Mouse (Mus musculus) forebrain, embryonic 14.5 days (tissue): Measurements from ENCODE around the gene Chaf1a. TPM values are rescaled to one million over a fixed set of nuclear protein-coding genes. Genes with fewer than 3 reads are reported as not detected.
"Not testable (repeated sequence)": the region's sequence is repeated elsewhere in the genome, so short reads cannot be mapped to it uniquely, and the experiment has no call there.

Experiments used
- ATAC-seq: fragments of 200-750 bp; cut with Nextera tagmentation; 2 replicates; pipeline ENCODE4 v1.8.0; 2017; ENCODE audit warnings: mild to moderate bottlenecking, moderate library complexity
- DNase-seq: peaks from one replicate; pipeline ENCODE4 v3.0.0-alpha.2; 2015; ENCODE audit warnings: low spot score
- H3K27ac ChIP-seq: fragments of 300-500 bp; sonication (generic); 2 replicates; pipeline ENCODE4 v1.5.1; 2014; ENCODE audit warnings: low read depth, mild to moderate bottlenecking, control low read depth, low read length, moderate library complexity
- H3K27me3 ChIP-seq: fragments of 300-500 bp; sonication (generic); replicated peaks from 2 replicates; pipeline ENCODE4 v1.6.1; 2014; ENCODE audit warnings: low read length, control low read depth, mixed read lengths; ENCODE audit not compliant: control insufficient read depth, insufficient read depth
- H3K36me3 ChIP-seq: fragments of 300-500 bp; sonication (generic); 2 replicates; pipeline ENCODE4 v1.6.1; 2014; ENCODE audit warnings: low read length, control low read depth; ENCODE audit not compliant: control insufficient read depth, insufficient read depth
- H3K4me1 ChIP-seq: fragments of 300-500 bp; sonication (generic); 2 replicates; pipeline ENCODE4 v1.6.1; 2014; ENCODE audit warnings: antibody characterized with exemption, low read length, control low read depth; ENCODE audit not compliant: control insufficient read depth, insufficient read depth
- H3K4me2 ChIP-seq: fragments of 300-500 bp; sonication (generic); 2 replicates; pipeline ENCODE4 v1.6.1; 2014; ENCODE audit warnings: mild to moderate bottlenecking, control low read depth, low read length
- H3K4me3 ChIP-seq: fragments of 300-500 bp; sonication (generic); 2 replicates; pipeline ENCODE4 v1.5.1; 2014; ENCODE audit warnings: low read depth, low read length, control low read depth
- H3K9ac ChIP-seq: fragments of 300-500 bp; sonication (generic); 2 replicates; pipeline ENCODE4 v1.6.1; 2014; ENCODE audit warnings: mild to moderate bottlenecking, low read length, control low read depth, moderate library complexity
- H3K9me3 ChIP-seq: fragments of 300-500 bp; sonication (generic); replicated peaks from 2 replicates; pipeline ENCODE4 v1.6.1; 2016; ENCODE audit warnings: low read length, control low read depth, mixed read lengths; ENCODE audit not compliant: control insufficient read depth
- WGBS: fragments of 180-500 bp; shearing (Covaris S2); extraction: QIAGEN DNeasy Blood & Tissue Kit; methylation state at CpG from one replicate; pipeline ENCODE4 v1.1.7; 2014; 5-methylcytosine and 5-hydroxymethylcytosine counted together
- polyA plus RNA-seq: library from polyadenylated mRNA; unstranded; fragments of >200 nt; fragmentation: Nextera tagmentation; extraction: Ambion mirVana; gene quantifications from 2 replicates; pipeline ENCODE4 v1.2.1, GENCODE M21; 2014

The Chaf1a gene
- polyA plus RNA-seq, 1 experiment from 2014 or later = 6.9 TPM

DNA sequence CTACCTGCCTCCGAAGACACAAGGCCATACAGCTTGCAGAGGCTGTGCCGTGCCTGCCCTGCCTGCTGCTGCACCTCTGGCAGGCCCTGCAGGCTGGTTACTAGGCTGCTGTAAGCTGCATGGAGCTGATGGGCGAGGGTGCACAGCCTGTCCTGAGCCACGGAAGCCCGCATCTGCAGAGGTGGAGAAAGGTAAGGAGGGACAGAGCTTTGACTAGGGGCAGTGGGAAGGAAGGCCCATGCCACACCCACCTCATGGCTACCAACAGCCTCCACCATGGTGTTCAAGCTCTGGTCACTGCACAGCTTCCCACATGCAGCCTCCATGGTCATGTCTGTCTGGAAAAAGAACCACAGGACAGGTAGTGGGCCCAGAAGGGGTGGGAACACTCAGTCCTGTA, 61.9 kb downstream of the Chaf1a start:
- WGBS = 96% methylated on average over 5 of the region's 5 CpGs
- Histone ChIP-seq H3K4me1 (no peaks in the 10 kb centered on the region), H3K9ac (no peak overlapping the region), H3K9me3 (no peaks in the 10 kb centered on the region), H3K4me3 (no peak overlapping the region), H3K27ac (no peak overlapping the region), H3K4me2 (no peak overlapping the region), H3K36me3 (peaks cover 69% of the 10 kb centered on the region), H3K27me3 (no peaks in the 10 kb centered on the region)
- DNase-seq = no peak
- no peak for ATAC-seq

DNA sequence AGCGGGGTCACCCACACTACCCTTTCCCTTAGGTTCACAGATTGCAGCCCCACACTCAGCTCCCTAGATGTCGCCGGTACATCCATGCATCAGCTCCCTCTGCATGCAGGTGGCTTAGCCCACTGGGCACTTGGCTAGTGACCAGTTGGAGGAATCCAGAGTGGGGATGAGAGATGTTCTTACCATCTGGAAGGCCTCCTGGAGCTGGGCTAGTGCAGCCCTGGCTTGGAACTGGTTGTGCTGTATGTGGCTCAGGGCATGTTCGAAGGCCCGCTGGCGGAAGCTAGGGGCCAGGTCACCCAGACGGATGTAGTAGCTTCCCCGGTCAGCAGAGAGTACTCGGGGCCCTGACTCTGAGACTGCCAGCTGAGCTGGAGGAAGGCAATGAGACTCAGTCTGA, 62.7 kb downstream of the Chaf1a start:
- 89% methylated on average over 9 of the region's 9 CpGs for WGBS
- Histone ChIP-seq H3K9ac (no peak overlapping the region), H3K9me3 (no peaks in the 10 kb centered on the region), H3K4me2 (no peak overlapping the region), H3K36me3 (peaks cover 62% of the 10 kb centered on the region), H3K27me3 (no peaks in the 10 kb centered on the region), H3K27ac (no peak overlapping the region), H3K4me3 (no peak overlapping the region), H3K4me1 (no peaks in the 10 kb centered on the region)
- no peak for ATAC-seq
- no peak for DNase-seq

DNA sequence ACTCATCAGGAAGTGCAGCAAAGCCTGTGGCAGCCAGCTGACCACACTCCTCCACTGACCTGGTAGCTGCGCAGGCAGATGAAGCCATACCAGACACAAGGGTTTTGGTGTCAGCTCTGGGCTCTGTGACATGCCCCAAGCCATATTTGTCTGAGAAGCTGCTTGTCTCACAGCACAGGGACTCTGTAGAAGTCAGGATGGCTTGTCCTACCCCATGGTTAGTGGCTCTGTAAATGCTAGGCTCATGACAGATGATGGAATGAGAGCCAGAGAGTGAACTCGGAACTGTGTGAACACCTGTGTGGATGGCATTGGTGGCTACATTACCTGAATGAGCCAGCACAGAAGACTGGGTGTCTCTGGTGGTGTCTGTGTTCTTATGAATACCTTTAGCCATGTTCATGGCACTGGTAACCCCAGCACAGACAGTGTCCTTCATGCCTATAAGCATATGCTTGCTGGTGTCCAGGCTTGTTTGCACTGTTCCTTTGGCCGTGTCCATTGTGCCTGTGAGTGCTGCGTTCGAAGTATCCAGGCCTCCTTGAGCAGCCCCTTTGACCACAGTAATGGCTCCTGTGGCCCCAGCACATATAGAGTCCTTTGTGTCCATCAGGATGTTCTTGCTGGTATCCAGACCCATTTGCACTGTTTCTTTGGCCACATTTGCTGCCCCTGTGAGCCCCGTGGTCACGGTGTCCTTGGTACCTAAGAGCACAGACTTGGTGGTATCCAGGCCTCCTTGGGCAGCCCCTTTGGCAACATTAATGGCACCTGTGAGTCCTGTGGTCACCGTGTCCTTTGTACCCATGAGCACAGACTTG, 63.4 kb downstream of the Chaf1a start:
- peaks cover 54% of the 10 kb centered on the region for H3K36me3 ChIP-seq
- DNase-seq = no peak
- H3K27me3 ChIP-seq = no peaks in the 10 kb centered on the region
- no peak overlapping the region for H3K4me3 ChIP-seq
- ATAC-seq = no peak
- no peak overlapping the region for H3K27ac ChIP-seq
- 93% methylated on average over 8 of the region's 8 CpGs for WGBS
- no peak overlapping the region for H3K9ac ChIP-seq
- H3K9me3 ChIP-seq = no peaks in the 10 kb centered on the region
- no peak overlapping the region for H3K4me2 ChIP-seq
- no peaks in the 10 kb centered on the region for H3K4me1 ChIP-seq

DNA sequence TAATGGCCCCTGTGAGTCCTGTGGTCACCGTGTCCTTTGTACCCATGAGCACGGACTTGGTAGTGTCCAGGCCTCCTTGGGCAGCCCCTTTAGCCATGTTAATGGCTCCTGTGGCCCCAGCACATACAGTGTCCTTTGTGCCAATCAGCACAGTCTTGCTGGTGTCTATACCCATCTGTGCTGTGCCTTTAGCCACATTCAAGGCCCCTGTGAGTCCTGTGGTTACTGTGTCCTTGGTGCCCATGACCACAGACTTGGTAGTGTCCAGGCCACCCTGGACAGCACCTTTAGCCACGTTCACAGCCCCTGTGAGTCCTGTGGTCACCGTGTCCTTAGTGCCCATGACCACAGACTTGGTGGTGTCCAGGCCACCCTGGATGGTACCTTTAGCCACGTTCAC, 64.6 kb downstream of the Chaf1a start:
- WGBS = 86% methylated on average over 2 of the region's 5 CpGs
- H3K36me3 ChIP-seq = peaks cover 43% of the 10 kb centered on the region
- not testable (repeated sequence) for H3K27ac ChIP-seq, DNase-seq, H3K4me3 ChIP-seq, H3K4me2 ChIP-seq, H3K4me1 ChIP-seq, H3K9me3 ChIP-seq, H3K27me3 ChIP-seq, ATAC-seq, H3K9ac ChIP-seq

DNA sequence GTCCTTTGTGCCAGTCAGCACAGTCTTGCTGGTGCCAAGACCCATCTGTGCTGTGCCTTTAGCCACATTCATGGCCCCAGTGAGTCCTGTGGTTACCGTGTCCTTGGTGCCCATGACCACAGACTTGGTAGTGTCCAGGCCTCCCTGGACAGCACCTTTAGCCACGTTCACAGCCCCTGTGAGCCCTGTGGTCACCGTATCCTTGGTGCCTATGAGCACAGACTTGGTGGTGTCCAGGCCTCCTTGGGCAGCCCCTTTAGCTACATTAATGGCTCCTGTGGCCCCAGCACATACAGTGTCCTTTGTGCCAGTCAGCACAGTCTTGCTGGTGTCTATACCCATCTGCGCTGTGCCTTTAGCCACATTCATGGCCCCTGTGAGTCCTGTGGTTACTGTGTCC, 66.2 kb downstream of the Chaf1a start:
- H3K9ac ChIP-seq, H3K27ac ChIP-seq, H3K4me1 ChIP-seq, H3K9me3 ChIP-seq, DNase-seq, ATAC-seq, H3K4me2 ChIP-seq, H3K27me3 ChIP-seq, H3K4me3 ChIP-seq: not testable (repeated sequence)
- H3K36me3 ChIP-seq = peaks cover 26% of the 10 kb centered on the region
- 95% methylated on average over 4 of the region's 4 CpGs for WGBS

DNA sequence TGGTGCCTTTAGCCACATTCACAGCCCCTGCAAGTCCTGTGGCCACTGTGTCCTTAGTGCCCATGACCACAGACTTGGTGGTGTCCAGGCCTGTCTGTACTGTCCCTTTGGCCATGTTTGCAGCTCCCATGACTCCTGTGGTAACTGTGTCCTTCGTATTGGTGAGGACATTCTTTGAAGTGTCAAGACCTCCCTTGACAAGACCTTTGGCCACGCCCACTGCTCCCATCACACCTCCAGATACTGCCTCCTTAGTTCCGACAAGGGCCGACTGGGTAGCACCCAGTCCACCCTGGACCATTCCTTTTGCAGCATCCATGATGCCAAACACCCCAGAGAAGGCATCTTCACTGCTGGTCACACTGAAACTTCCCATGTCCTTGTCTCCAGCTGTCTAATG, 66.7 kb downstream of the Chaf1a start:
- H3K9me3 ChIP-seq = no peaks in the 10 kb centered on the region
- H3K4me3 ChIP-seq = no peak overlapping the region
- H3K4me2 ChIP-seq = no peak overlapping the region
- no peak overlapping the region for H3K27ac ChIP-seq
- no peak overlapping the region for H3K9ac ChIP-seq
- H3K36me3 ChIP-seq = peaks cover 21% of the 10 kb centered on the region
- H3K27me3 ChIP-seq = no peaks in the 10 kb centered on the region
- 71% methylated on average over 4 of the region's 4 CpGs for WGBS
- H3K4me1 ChIP-seq = no peaks in the 10 kb centered on the region
- no peak for DNase-seq
- ATAC-seq = no peak

DNA sequence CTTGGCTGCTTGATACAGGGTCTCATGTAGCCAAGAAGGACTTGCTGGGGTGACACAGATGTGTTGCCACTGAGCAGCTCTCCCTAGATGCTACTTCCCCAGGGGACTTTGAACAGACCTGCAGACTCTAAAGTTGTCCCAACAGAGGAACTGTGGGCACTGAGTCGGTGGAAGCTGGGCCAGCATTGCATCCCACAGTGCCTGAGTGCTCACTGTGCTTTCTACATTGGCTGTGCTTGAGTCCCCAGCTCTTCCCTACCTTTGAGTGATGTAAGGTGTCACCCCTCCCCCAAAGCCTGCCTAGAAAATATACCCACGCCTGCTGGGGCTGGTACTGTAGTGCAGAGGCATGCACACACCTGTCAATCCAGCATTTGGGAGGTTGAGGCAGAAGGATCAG, 67.5 kb downstream of the Chaf1a start:
- Histone ChIP-seq H3K4me2 (no peak overlapping the region), H3K27ac (no peak overlapping the region), H3K4me1 (no peaks in the 10 kb centered on the region), H3K9ac (no peak overlapping the region), H3K27me3 (no peaks in the 10 kb centered on the region), H3K9me3 (no peaks in the 10 kb centered on the region), H3K4me3 (no peak overlapping the region), H3K36me3 (peaks cover 13% of the 10 kb centered on the region)
- ATAC-seq = no peak
- DNase-seq = no peak
- WGBS = 71% methylated on average over 2 of the region's 2 CpGs

DNA sequence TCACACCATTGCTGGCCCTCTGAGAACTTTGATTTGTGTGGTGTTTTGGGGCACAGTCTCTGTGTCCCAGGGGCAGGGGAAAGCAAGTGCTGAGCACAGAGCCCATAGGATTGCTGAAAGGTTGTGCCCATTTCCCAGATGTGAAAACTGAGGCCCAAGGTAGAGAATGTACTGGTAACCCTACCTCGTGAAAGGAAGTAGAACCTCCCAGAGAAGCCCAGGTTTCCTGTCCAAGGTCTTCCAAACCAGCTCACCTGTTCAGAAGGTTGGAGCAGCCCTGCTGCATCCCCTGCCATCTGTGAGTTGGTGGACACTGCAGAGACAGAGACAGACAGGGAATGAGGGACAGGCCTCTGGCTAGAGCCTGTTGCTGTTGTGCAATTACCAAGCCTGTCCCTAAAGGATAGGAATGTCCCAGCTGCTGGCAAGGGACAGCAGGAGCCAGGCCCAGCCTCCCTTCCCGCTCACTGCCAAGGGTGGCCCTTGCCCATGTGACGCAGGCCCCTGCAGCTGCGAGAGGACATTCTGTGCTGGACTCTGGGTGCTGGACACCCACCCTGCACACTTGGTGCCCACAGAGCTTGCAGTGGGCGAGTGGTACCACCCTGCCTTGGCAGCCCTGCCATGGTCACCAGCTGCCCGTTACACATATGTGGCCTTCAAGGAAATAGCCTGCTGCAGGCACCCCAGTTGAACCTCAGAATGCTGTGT, 68.2 kb downstream of the Chaf1a start:
- 82% methylated on average over 6 of the region's 6 CpGs for WGBS
- DNase-seq = no peak

More for the DNA sequence above, 68.2 kb downstream of the Chaf1a start:
- no peak overlapping the region for H3K9ac ChIP-seq
- H3K36me3 ChIP-seq = peaks cover 6% of the 10 kb centered on the region; the same call in 1 of the 2 replicates
- H3K4me3 ChIP-seq = no peak overlapping the region
- H3K4me2 ChIP-seq = no peak overlapping the region
- H3K9me3 ChIP-seq = no peaks in the 10 kb centered on the region
- ATAC-seq = no peak
- no peak overlapping the region for H3K27ac ChIP-seq
- no peaks in the 10 kb centered on the region for H3K27me3 ChIP-seq
- no peaks in the 10 kb centered on the region for H3K4me1 ChIP-seq
